Mouse (Mus musculus) heart, adult 2 months (tissue): ENCODE results near the gene Smim23.

Experiments
- CTCF ChIP-seq: fragments of 200-600 bp; IDR thresholded peaks from 2 replicates; pipeline ENCODE4 v1.8.1; 2022; ENCODE audit warnings: antibody characterized with exemption, mild to moderate bottlenecking, moderate library complexity
- EP300 ChIP-seq: fragments of 200-500 bp; IDR thresholded peaks from 2 replicates; pipeline ENCODE4 v1.6.1; 2011; ENCODE audit warnings: low read depth, low read length, control low read depth; ENCODE audit not compliant: insufficient read depth
- POLR2A ChIP-seq: fragments of 200-500 bp; IDR thresholded peaks from 2 replicates; pipeline ENCODE4 v1.6.1; 2011; ENCODE audit warnings: mild to moderate bottlenecking, low read depth, low read length, control low read depth; ENCODE audit not compliant: insufficient read depth

DNA sequence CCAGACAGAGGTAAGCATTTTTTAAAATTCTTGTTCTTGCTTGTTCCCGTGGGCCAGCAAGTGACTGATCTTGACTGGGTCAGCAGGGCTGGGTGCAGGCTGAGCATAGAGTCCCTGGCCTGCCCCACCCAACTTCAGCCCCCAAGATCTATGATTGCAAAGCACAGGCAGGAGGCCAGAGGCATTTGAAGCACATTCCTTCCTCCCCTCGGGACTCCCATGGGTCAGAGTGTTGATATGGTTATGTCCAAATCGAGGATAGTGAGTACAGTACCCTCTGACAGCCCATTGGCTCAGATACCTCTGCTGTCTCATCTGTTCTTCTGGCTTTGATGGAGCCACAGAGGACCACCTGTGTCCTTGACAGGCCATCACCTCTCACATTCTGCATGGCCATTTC is 41.7 kb downstream of the Smim23 start:
- TF ChIP-seq CTCF (no peak), POLR2A (no peak), EP300 (no peak)
